Mouse (Mus musculus): ENCODE measurements around the gene Fat1. TPM values are rescaled to one million over a fixed set of nuclear protein-coding genes. Genes with fewer than 3 reads are reported as not detected.
A peak's percentile ranks its signal among the peaks of the same experiment; 100 is the strongest.

The Fat1 gene
- polyA plus RNA-seq, 1 experiment from 2014 or later = 37.0 TPM

- DNase-seq (ENCODE audit: low spot score) (no peak), ATAC-seq (ENCODE audit: insufficient number of reproducible peaks, low FRiP score, low TSS enrichment, low read depth) (no peak)
- Histone ChIP-seq H3K4me1 (ENCODE audit: control insufficient read depth, insufficient read depth, low read length) (peaks cover 13% of the 10 kb centered on the region), H3K27me3 (ENCODE audit: control insufficient read depth, insufficient read depth, low read length) (no peaks in the 10 kb centered on the region), H3K9me3 (ENCODE audit: control insufficient read depth, low read length) (no peaks in the 10 kb centered on the region), H3K27ac (replicated peaks; ENCODE audit: low read depth, low read length) (no peak overlapping the region), H3K4me2 (ENCODE audit: low read depth, severe bottlenecking) (no peak overlapping the region), H3K9ac (ENCODE audit: low read length) (no peak overlapping the region), H3K4me3 (ENCODE audit: low read depth, low read length) (no peak overlapping the region), H3K36me3 (ENCODE audit: control insufficient read depth, insufficient read depth, low read length) (peaks cover 2% of the 10 kb centered on the region)
- 98% methylated on average over 4 of the region's 4 CpGs for WGBS
These were observed 10.3 kb downstream of the Fat1 start for GRCm38 (mm10) chr8:44945577-44945976.

GRCm38 (mm10) chr8:44948597-44948996 is 13.3 kb downstream of the Fat1 start:
- Histone ChIP-seq H3K27ac (replicated peaks; ENCODE audit: low read depth, low read length) (no peak overlapping the region), H3K9ac (ENCODE audit: low read length) (no peak overlapping the region), H3K4me1 (ENCODE audit: control insufficient read depth, insufficient read depth, low read length) (peaks cover 9% of the 10 kb centered on the region), H3K9me3 (ENCODE audit: control insufficient read depth, low read length) (no peaks in the 10 kb centered on the region), H3K36me3 (ENCODE audit: control insufficient read depth, insufficient read depth, low read length) (peaks cover 19% of the 10 kb centered on the region), H3K4me2 (ENCODE audit: low read depth, severe bottlenecking) (no peak overlapping the region; the same call in 1 of the 2 replicates), H3K4me3 (ENCODE audit: low read depth, low read length) (no peak overlapping the region), H3K27me3 (ENCODE audit: control insufficient read depth, insufficient read depth, low read length) (no peaks in the 10 kb centered on the region)
- 47% methylated on average over 9 of the region's 9 CpGs for WGBS
- ATAC-seq (ENCODE audit: insufficient number of reproducible peaks, low FRiP score, low TSS enrichment, low read depth) (peak; percentile 47; the same call in 1 of the 2 replicates), DNase-seq (ENCODE audit: low spot score) (peak; percentile 29)

- no peak overlapping the region for H3K4me3 ChIP-seq (ENCODE audit: low read depth, low read length)
- ATAC-seq (ENCODE audit: insufficient number of reproducible peaks, low FRiP score, low TSS enrichment, low read depth) (peak; percentile 55; the same call in 1 of the 2 replicates), DNase-seq (ENCODE audit: low spot score) (no peak)
- 46% methylated on average over 10 of the region's 10 CpGs for WGBS
- peaks cover 28% of the 10 kb centered on the region for H3K4me1 ChIP-seq (ENCODE audit: control insufficient read depth, insufficient read depth, low read length)
- no peak overlapping the region for H3K9ac ChIP-seq (ENCODE audit: low read length)
- H3K4me2 ChIP-seq (ENCODE audit: low read depth, severe bottlenecking) = no peak overlapping the region
- H3K27me3 ChIP-seq (ENCODE audit: control insufficient read depth, insufficient read depth, low read length) = no peaks in the 10 kb centered on the region
- H3K27ac ChIP-seq (replicated peaks; ENCODE audit: low read depth, low read length) = no peak overlapping the region
- no peaks in the 10 kb centered on the region for H3K9me3 ChIP-seq (ENCODE audit: control insufficient read depth, low read length)
- no peaks in the 10 kb centered on the region; the same call in 1 of the 2 replicates for H3K36me3 ChIP-seq (ENCODE audit: control insufficient read depth, insufficient read depth, low read length)
These were observed 25.2 kb downstream of the Fat1 start for GRCm38 (mm10) chr8:44960455-44960854.

GRCm38 (mm10) chr8:44960906-44961305 is 25.7 kb downstream of the Fat1 start:
- H3K27me3 ChIP-seq (ENCODE audit: control insufficient read depth, insufficient read depth, low read length) = no peaks in the 10 kb centered on the region
- no peak overlapping the region for H3K9ac ChIP-seq (ENCODE audit: low read length)
- no peak overlapping the region for H3K4me2 ChIP-seq (ENCODE audit: low read depth, severe bottlenecking)
- WGBS = 65% methylated on average over 5 of the region's 5 CpGs
- no peaks in the 10 kb centered on the region; the same call in 1 of the 2 replicates for H3K36me3 ChIP-seq (ENCODE audit: control insufficient read depth, insufficient read depth, low read length)
- no peak overlapping the region for H3K27ac ChIP-seq (replicated peaks; ENCODE audit: low read depth, low read length)
- H3K4me3 ChIP-seq (ENCODE audit: low read depth, low read length) = no peak overlapping the region
- DNase-seq (ENCODE audit: low spot score) = no peak
- no peak for ATAC-seq (ENCODE audit: insufficient number of reproducible peaks, low FRiP score, low TSS enrichment, low read depth)
- H3K9me3 ChIP-seq (ENCODE audit: control insufficient read depth, low read length) = no peaks in the 10 kb centered on the region
- peaks cover 28% of the 10 kb centered on the region for H3K4me1 ChIP-seq (ENCODE audit: control insufficient read depth, insufficient read depth, low read length)

GRCm38 (mm10) chr8:44961492-44961891 is 26.2 kb downstream of the Fat1 start:
- H3K4me1 ChIP-seq (ENCODE audit: control insufficient read depth, insufficient read depth, low read length) = peaks cover 28% of the 10 kb centered on the region

GRCm38 (mm10) chr8:44962572-44963231 is 27.5 kb downstream of the Fat1 start:
- no peak for DNase-seq (ENCODE audit: low spot score)
- H3K4me3 ChIP-seq (ENCODE audit: low read depth, low read length) = no peak overlapping the region
- H3K9me3 ChIP-seq (ENCODE audit: control insufficient read depth, low read length) = no peaks in the 10 kb centered on the region
- H3K27me3 ChIP-seq (ENCODE audit: control insufficient read depth, insufficient read depth, low read length) = no peaks in the 10 kb centered on the region
- H3K36me3 ChIP-seq (ENCODE audit: control insufficient read depth, insufficient read depth, low read length) = no peaks in the 10 kb centered on the region; the same call in 1 of the 2 replicates
- H3K4me1 ChIP-seq (ENCODE audit: control insufficient read depth, insufficient read depth, low read length) = peaks cover 25% of the 10 kb centered on the region
- no peak overlapping the region for H3K9ac ChIP-seq (ENCODE audit: low read length)
- WGBS = 92% methylated on average over 12 of the region's 12 CpGs
- H3K27ac ChIP-seq (replicated peaks; ENCODE audit: low read depth, low read length) = no peak overlapping the region
- ATAC-seq (ENCODE audit: insufficient number of reproducible peaks, low FRiP score, low TSS enrichment, low read depth) = no peak
- no peak overlapping the region for H3K4me2 ChIP-seq (ENCODE audit: low read depth, severe bottlenecking)

More at GRCm38 (mm10) chr8:44961492-44961891, 26.2 kb downstream of the Fat1 start:
- no peaks in the 10 kb centered on the region for H3K9me3 ChIP-seq (ENCODE audit: control insufficient read depth, low read length)
- DNase-seq (ENCODE audit: low spot score) (no peak), ATAC-seq (ENCODE audit: insufficient number of reproducible peaks, low FRiP score, low TSS enrichment, low read depth) (no peak)
- no peak overlapping the region for H3K4me3 ChIP-seq (ENCODE audit: low read depth, low read length)
- H3K4me2 ChIP-seq (ENCODE audit: low read depth, severe bottlenecking) = no peak overlapping the region
- no peaks in the 10 kb centered on the region for H3K27me3 ChIP-seq (ENCODE audit: control insufficient read depth, insufficient read depth, low read length)
- H3K27ac ChIP-seq (replicated peaks; ENCODE audit: low read depth, low read length) = no peak overlapping the region
- H3K36me3 ChIP-seq (ENCODE audit: control insufficient read depth, insufficient read depth, low read length) = no peaks in the 10 kb centered on the region; the same call in 1 of the 2 replicates
- H3K9ac ChIP-seq (ENCODE audit: low read length) = no peak overlapping the region
- WGBS = 91% methylated on average over 6 of the region's 6 CpGs

GRCm38 (mm10) chr8:44967521-44968039 is 32.3 kb downstream of the Fat1 start:
- no peaks in the 10 kb centered on the region for H3K27me3 ChIP-seq (ENCODE audit: control insufficient read depth, insufficient read depth, low read length)
- no peaks in the 10 kb centered on the region; the same call in 1 of the 2 replicates for H3K36me3 ChIP-seq (ENCODE audit: control insufficient read depth, insufficient read depth, low read length)
- 93% methylated on average over 8 of the region's 8 CpGs for WGBS
- H3K9me3 ChIP-seq (ENCODE audit: control insufficient read depth, low read length) = no peaks in the 10 kb centered on the region
- no peak overlapping the region for H3K9ac ChIP-seq (ENCODE audit: low read length)
- DNase-seq (ENCODE audit: low spot score) (no peak), ATAC-seq (ENCODE audit: insufficient number of reproducible peaks, low FRiP score, low TSS enrichment, low read depth) (no peak)
- no peak overlapping the region for H3K4me2 ChIP-seq (ENCODE audit: low read depth, severe bottlenecking)
- peaks cover 12% of the 10 kb centered on the region for H3K4me1 ChIP-seq (ENCODE audit: control insufficient read depth, insufficient read depth, low read length)
- H3K27ac ChIP-seq (replicated peaks; ENCODE audit: low read depth, low read length) = no peak overlapping the region
- no peak overlapping the region for H3K4me3 ChIP-seq (ENCODE audit: low read depth, low read length)

GRCm38 (mm10) chr8:44970093-44970492 is 34.8 kb downstream of the Fat1 start:
- H3K4me2 ChIP-seq (ENCODE audit: low read depth, severe bottlenecking) = no peak overlapping the region; the same call in 1 of the 2 replicates
- H3K4me1 ChIP-seq (ENCODE audit: control insufficient read depth, insufficient read depth, low read length) = peaks cover 13% of the 10 kb centered on the region
- H3K36me3 ChIP-seq (ENCODE audit: control insufficient read depth, insufficient read depth, low read length) = no peaks in the 10 kb centered on the region; the same call in 1 of the 2 replicates
- no peak overlapping the region for H3K27ac ChIP-seq (replicated peaks; ENCODE audit: low read depth, low read length)
- 34% methylated on average over 12 of the region's 12 CpGs for WGBS
- H3K9me3 ChIP-seq (ENCODE audit: control insufficient read depth, low read length) = no peaks in the 10 kb centered on the region
- H3K4me3 ChIP-seq (ENCODE audit: low read depth, low read length) = no peak overlapping the region
- no peaks in the 10 kb centered on the region for H3K27me3 ChIP-seq (ENCODE audit: control insufficient read depth, insufficient read depth, low read length)
- DNase-seq (ENCODE audit: low spot score) (peak; percentile 33), ATAC-seq (ENCODE audit: insufficient number of reproducible peaks, low FRiP score, low TSS enrichment, low read depth) (no peak)
- no peak overlapping the region for H3K9ac ChIP-seq (ENCODE audit: low read length)

Data from limb, embryonic 11.5 days (tissue).